Mouse (Mus musculus) cortical plate, adult 2 months (tissue): Measurements from ENCODE around the gene Dnah17. TPM values are rescaled to one million over a fixed set of nuclear protein-coding genes. Genes with fewer than 3 reads are reported as not detected.

ENCODE experiments used
- H3K27ac ChIP-seq: fragments of 200-500 bp; 2 replicates; pipeline ENCODE4 v1.5.1; 2012; ENCODE audit warnings: low read length, control low read depth, inconsistent platforms; ENCODE audit not compliant: insufficient read depth
- H3K4me1 ChIP-seq: fragments of 200-500 bp; 2 replicates; pipeline ENCODE4 v1.6.1; 2011; ENCODE audit warnings: low read length; ENCODE audit not compliant: control insufficient read depth, insufficient read depth
- H3K4me3 ChIP-seq: fragments of 200-500 bp; 2 replicates; pipeline ENCODE4 v1.5.1; 2011; ENCODE audit warnings: mild to moderate bottlenecking, low read length, control low read depth; ENCODE audit not compliant: insufficient read depth
- CTCF ChIP-seq: fragments of 200-500 bp; IDR thresholded peaks from 2 replicates; pipeline ENCODE4 v1.5.1; 2011; ENCODE audit warnings: mild to moderate bottlenecking, control low read depth, low read length; ENCODE audit not compliant: insufficient read depth; ENCODE audit errors: extremely low read depth
- POLR2A ChIP-seq: fragments of 200-500 bp; IDR thresholded peaks from 2 replicates; pipeline ENCODE4 v1.6.1; 2011; ENCODE audit warnings: mild to moderate bottlenecking, low read length, control low read depth; ENCODE audit not compliant: insufficient read depth; ENCODE audit errors: extremely low read depth
- polyA plus RNA-seq: library from polyadenylated mRNA; depleted of rRNA; stranded (reverse); fragments of >200 nt; gene quantifications from 2 replicates; pipeline ENCODE4 v1.2.3, GENCODE M21; 2012

Gene Dnah17
- polyA plus RNA-seq, 1 experiment: 0.10 TPM

- Histone ChIP-seq H3K4me3 (no peak overlapping the region), H3K27ac (no peak overlapping the region), H3K4me1 (0 out of 2 replicates have a peak, but pooled peaks cover 1% of the 10 kb centered on the region)
- TF ChIP-seq CTCF: no peak
- TF ChIP-seq POLR2A: no peak
These were observed 3.3 kb upstream of the Dnah17 start for GRCm38 (mm10) chr11:118133752-118134169.

GRCm38 (mm10) chr11:118133133-118133751 lies 2.8 kb upstream of the Dnah17 start:
- Histone ChIP-seq H3K4me1 (0 out of 2 replicates have a peak, but pooled peaks cover 1% of the 10 kb centered on the region), H3K27ac (no peak overlapping the region), H3K4me3 (no peak overlapping the region)
- TF ChIP-seq CTCF (no peak), POLR2A (no peak)

GRCm38 (mm10) chr11:118132136-118132535 lies 1.7 kb upstream of the Dnah17 start:
- H3K27ac ChIP-seq: no peak overlapping the region
- 0 out of 2 replicates have a peak, but pooled peaks cover 1% of the 10 kb centered on the region for H3K4me1 ChIP-seq
- TF ChIP-seq POLR2A (no peak), CTCF (no peak)
- H3K4me3 ChIP-seq: no peak overlapping the region

- no peak for TF ChIP-seq POLR2A
- TF ChIP-seq CTCF: no peak
- H3K4me3 ChIP-seq: no peak overlapping the region
- no peak overlapping the region for H3K27ac ChIP-seq
- H3K4me1 ChIP-seq: 0 out of 2 replicates have a peak, but pooled peaks cover 1% of the 10 kb centered on the region
These were observed 622 bp downstream of the Dnah17 start for GRCm38 (mm10) chr11:118129812-118130211.

- Histone ChIP-seq H3K4me3 (no peak overlapping the region), H3K4me1 (no peaks in the 10 kb centered on the region), H3K27ac (no peak overlapping the region)
- no peak for TF ChIP-seq POLR2A
- no peak for TF ChIP-seq CTCF
These were observed 8.8 kb downstream of the Dnah17 start for GRCm38 (mm10) chr11:118121592-118121991.

- H3K27ac ChIP-seq: no peak overlapping the region
- no peak for TF ChIP-seq POLR2A
- TF ChIP-seq CTCF: no peak
- no peak overlapping the region for H3K4me3 ChIP-seq
- H3K4me1 ChIP-seq: no peaks in the 10 kb centered on the region
These were observed 11.7 kb downstream of the Dnah17 start for GRCm38 (mm10) chr11:118118777-118119176.

GRCm38 (mm10) chr11:118114581-118115110 lies 15.8 kb downstream of the Dnah17 start:
- Histone ChIP-seq H3K4me1 (no peaks in the 10 kb centered on the region), H3K27ac (no peak overlapping the region), H3K4me3 (no peak overlapping the region)
- no peak for TF ChIP-seq CTCF
- TF ChIP-seq POLR2A: no peak

- H3K4me1 ChIP-seq: no peaks in the 10 kb centered on the region
- H3K4me3 ChIP-seq: no peak overlapping the region
- no peak overlapping the region for H3K27ac ChIP-seq
- TF ChIP-seq CTCF: no peak
- no peak for TF ChIP-seq POLR2A
These were observed 16.8 kb downstream of the Dnah17 start for GRCm38 (mm10) chr11:118113516-118114205.

GRCm38 (mm10) chr11:118104001-118104400 lies 26.4 kb downstream of the Dnah17 start:
- Histone ChIP-seq H3K4me1 (no peaks in the 10 kb centered on the region), H3K27ac (no peak overlapping the region), H3K4me3 (no peak overlapping the region)
- peak; percentile 100 for TF ChIP-seq CTCF
- TF ChIP-seq POLR2A: no peak
